ENCODE assay signal across 12 mouse cellular contexts in the genomic region with DNA sequence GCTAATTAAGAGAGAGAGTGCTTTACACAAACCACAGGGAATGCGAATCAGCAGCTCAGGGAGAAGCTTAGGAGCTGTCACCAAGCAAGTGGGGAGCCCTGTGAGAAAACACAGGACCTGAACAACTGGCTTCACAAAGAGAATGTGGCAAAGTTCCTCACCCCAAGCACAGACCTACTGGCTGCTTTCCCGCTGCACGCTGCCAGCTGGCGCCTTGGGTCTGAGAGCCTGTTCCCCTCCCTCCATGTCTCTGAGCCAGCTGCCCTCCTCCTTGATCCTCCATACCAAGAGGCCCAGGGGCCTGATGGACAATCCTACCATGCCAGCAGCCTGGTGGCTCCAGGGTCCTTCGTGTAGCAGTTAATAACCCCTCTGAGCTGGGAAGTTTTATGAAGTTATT. TPM values are rescaled to one million over a fixed set of nuclear protein-coding genes. Genes with fewer than 3 reads are reported as not detected.
DNase-seq lines count a peak whose midpoint lies in the region; ATAC-seq lines count a peak whose summit lies in the region.
"Had no signal": no experiment of that assay in that cellular context is flagged by ENCODE, and none has a peak within 500 bp of the region (broad histone marks: within the 10 kb centered on the region; RNA-seq: fewer than 3 reads in every experiment).

No protein-coding gene starts in this region.

- peak; percentile 81 for ATAC-seq in hindbrain, embryonic 13.5 days (ENCODE audit: low FRiP score)
- no peak for ATAC-seq in intestine, embryonic 15.5 days
- no peak for ATAC-seq in granulocyte monocyte progenitor cell, adult 5-6 weeks (replicated peaks; ENCODE audit: poor library complexity, severe bottlenecking)

- H3K9me3 ChIP-seq in hindbrain, embryonic 13.5 days: no peaks in the 10 kb centered on the region
- no peaks in the 10 kb centered on the region for H3K9me3 ChIP-seq in intestine, embryonic 15.5 days

- H3K36me3 ChIP-seq in hindbrain, embryonic 13.5 days: no peaks in the 10 kb centered on the region
- H3K36me3 ChIP-seq in intestine, embryonic 15.5 days: no peaks in the 10 kb centered on the region

- H3K4me3 ChIP-seq in hindbrain, embryonic 13.5 days: no peak overlapping the region
- H3K4me3 ChIP-seq in intestine, embryonic 15.5 days (replicated peaks): no peak overlapping the region

- 17% methylated on average over 5 of the region's 5 CpGs for WGBS in hindbrain, embryonic 13.5 days
- WGBS in intestine, embryonic 15.5 days: 12% methylated on average over 5 of the region's 5 CpGs

- H3K4me1 ChIP-seq in hindbrain, embryonic 13.5 days (replicated peaks): peaks cover 4% of the 10 kb centered on the region; the same call in 1 of the 2 replicates
- no peaks in the 10 kb centered on the region for H3K4me1 ChIP-seq in intestine, embryonic 15.5 days (replicated peaks)

- DNase-seq in frontal cortex, adult 2 months (ENCODE audit: extremely low spot score in 1 of 2, low spot score in 1 of 2): peak; percentile 8 to 53
- DNase-seq in frontal cortex, postnatal 25 days (ENCODE audit: low spot score in 2 of 2): no peak
- DNase-seq in right cerebral cortex, postnatal 10 days (ENCODE audit: low spot score in 2 of 2): peak; percentile 73
- DNase-seq in right cerebral cortex, postnatal 14 days: no peak
- DNase-seq in cerebellum, adult 9-11 months: no peak

- H3K9ac ChIP-seq in hindbrain, embryonic 13.5 days: no peak overlapping the region
- no peak overlapping the region for H3K9ac ChIP-seq in intestine, embryonic 15.5 days

- H3K27me3 ChIP-seq in hindbrain, embryonic 13.5 days: peaks cover 32% of the 10 kb centered on the region
- H3K27me3 ChIP-seq in intestine, embryonic 15.5 days (replicated peaks): 0 out of 2 replicates have a peak, but pooled peaks cover 3% of the 10 kb centered on the region

- no peak overlapping the region for H3K4me2 ChIP-seq in hindbrain, embryonic 13.5 days
- no peak overlapping the region for H3K4me2 ChIP-seq in intestine, embryonic 15.5 days (replicated peaks)

- H3K27ac ChIP-seq in hindbrain, embryonic 13.5 days: no peak overlapping the region
- H3K27ac ChIP-seq in intestine, embryonic 15.5 days: no peak overlapping the region
- H3K27ac ChIP-seq: kidney, postnatal 0 days had no signal

RNA-seq across cellular contexts. Expression of a gene that starts 19.8 kb away (rescaled TPM):
- polyA plus RNA-seq in frontal cortex, adult 2 months (2012; rRNA removed): not detected in 2 replicates
- 1.00 and 1.7 TPM in 2 replicates for polyA plus RNA-seq in hindbrain, embryonic 13.5 days (2015; fragmentation: Nextera tagmentation; extraction: Ambion mirVana)
- polyA plus RNA-seq in intestine, embryonic 15.5 days (2015; fragmentation: Nextera tagmentation; extraction: Ambion mirVana): not detected in 2 replicates
- not detected in 2 replicates for total RNA-seq in granulocyte monocyte progenitor cell, adult 5-6 weeks (2014; fragmentation: Nextera tagmentation)
- not detected in 2 replicates for total RNA-seq in granulocyte monocyte progenitor cell, adult 5-6 weeks (2017)
- total RNA-seq: megakaryocyte progenitor cell, adult 5-6 weeks had no signal
- polyA plus RNA-seq: kidney, postnatal 0 days; limb, embryonic 14.5 days; testis, adult 2 months had no signal

Comparison
In these comparisons a context has a peak if more than half of its experiments do, and no peak if none do; other contexts are left out.
1. DNase-seq: peak in frontal cortex, adult 2 months (2 of 2) and right cerebral cortex, postnatal 10 days (2 of 2); none in frontal cortex, postnatal 25 days (0 of 2), right cerebral cortex, postnatal 14 days (single experiment) and cerebellum, adult 9-11 months (single experiment).